Mouse (Mus musculus): ENCODE results near the gene Rora.

- TF ChIP-seq POLR2A (IDR thresholded peaks at IDR 0.05; ENCODE audit: insufficient read length, low read depth) (no peak), TCF3 (IDR thresholded peaks at IDR 0.05; ENCODE audit: insufficient read length, low read depth) (no peak), MYOD1 (IDR thresholded peaks at IDR 0.05; ENCODE audit: control insufficient read depth in 1 of 3, insufficient read length in 2 of 3, low read depth in 2 of 3) (no peak), USF1 (IDR thresholded peaks at IDR 0.05; ENCODE audit: low read depth) (no peak), POLR2AphosphoS2 (IDR thresholded peaks at IDR 0.05; ENCODE audit: insufficient read length, low read depth) (no peak), MAX (IDR thresholded peaks at IDR 0.05; ENCODE audit: low read depth) (no peak)
Observed at GRCm38 (mm10) chr9:69294856-69295255, 641.3 kb downstream of the Rora start.
